Mouse (Mus musculus) megakaryocyte, adult 5-6 weeks (primary cell): ENCODE results near the gene Auts2. TPM values are rescaled to one million over a fixed set of nuclear protein-coding genes. Genes with fewer than 3 reads are reported as not detected.
"Not testable (repeated sequence)": the region's sequence is repeated elsewhere in the genome, so short reads cannot be mapped to it uniquely, and the experiment has no call there.

ENCODE experiments used
- ATAC-seq: 2 replicates; pipeline ENCODE4 v1.8.0; 2016; ENCODE audit warnings: mild to moderate bottlenecking, inconsistent platforms; ENCODE audit not compliant: poor library complexity, severe bottlenecking
- total RNA-seq, 2 experiments: library from RNA; stranded (forward) in 1 of 2; stranded (reverse) in 1 of 2; fragments of 153-499, 151-499 nt in 1 of 2; fragments of 221-1000, 200-1000 nt in 1 of 2; gene quantifications; 2 replicates each; pipeline versions ENCODE4 v1.2.3 to v1.2.4; 2015 to 2017

Auts2 gene
- total RNA-seq (2015) (0.36 and 0.42 TPM in 2 replicates), total RNA-seq (2017) (0.04 and 1.1 TPM in 2 replicates)

DNA sequence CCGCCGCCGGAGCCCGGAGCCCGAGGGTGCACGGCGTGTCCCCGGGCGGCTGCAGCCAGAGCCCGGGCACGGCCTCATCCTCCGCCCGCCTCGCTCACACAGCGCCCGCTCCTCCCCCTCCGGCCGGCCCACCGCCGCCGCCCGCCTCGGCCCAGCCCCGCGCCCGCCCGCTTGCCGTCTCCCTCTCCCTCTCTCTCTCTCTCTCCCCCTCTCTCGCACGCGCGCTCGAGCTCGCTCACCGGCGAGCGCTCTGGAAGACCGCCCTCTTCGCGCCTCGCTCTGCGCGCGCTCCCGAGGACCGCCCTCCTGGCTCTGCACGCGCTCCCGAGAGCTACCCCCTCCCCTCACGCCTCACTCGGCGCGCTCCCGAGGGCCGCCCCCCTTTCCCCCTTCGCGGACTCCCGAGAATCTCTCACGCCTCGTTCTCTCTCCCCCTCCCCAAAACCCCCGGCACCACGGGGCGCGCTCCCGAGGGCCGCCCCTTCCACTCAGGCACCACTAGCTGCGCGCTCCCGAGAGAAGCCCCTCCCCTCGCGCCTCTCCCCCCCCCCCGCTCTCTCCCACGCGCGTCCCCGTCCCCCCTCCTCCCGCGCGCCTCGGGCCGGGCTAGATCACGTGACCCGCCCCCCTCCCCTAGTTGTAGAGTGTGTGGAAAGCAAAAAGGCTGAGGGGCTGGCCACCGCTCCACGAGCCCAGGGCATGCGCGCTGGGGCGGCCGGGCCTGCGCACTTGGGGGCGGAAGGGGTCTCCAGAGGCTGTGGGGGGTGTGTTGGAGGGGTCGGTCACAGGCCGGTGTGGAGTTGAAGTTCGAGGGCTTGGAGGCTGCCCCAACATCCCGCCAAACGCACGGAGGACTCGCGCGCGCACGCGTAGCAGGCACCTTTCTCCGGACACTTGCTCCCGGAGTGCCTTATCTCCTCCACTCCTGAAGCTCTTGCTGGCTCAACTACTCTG, at the start of gene Auts2:
TSS of gene Auts2 (minus strand) at position 227 of the 954 bp plus-strand sequence.
- peak; percentile 57 for ATAC-seq

- no peak for ATAC-seq
These were observed 48.9 kb upstream of the Auts2 start for GRCm38 (mm10) chr5:132591721-132592695.

GRCm38 (mm10) chr5:132579774-132580173, 36.6 kb upstream of the Auts2 start:
- no peak for ATAC-seq

GRCm38 (mm10) chr5:132560771-132561170, 17.6 kb upstream of the Auts2 start:
- ATAC-seq, result not testable (repeated sequence)

DNA sequence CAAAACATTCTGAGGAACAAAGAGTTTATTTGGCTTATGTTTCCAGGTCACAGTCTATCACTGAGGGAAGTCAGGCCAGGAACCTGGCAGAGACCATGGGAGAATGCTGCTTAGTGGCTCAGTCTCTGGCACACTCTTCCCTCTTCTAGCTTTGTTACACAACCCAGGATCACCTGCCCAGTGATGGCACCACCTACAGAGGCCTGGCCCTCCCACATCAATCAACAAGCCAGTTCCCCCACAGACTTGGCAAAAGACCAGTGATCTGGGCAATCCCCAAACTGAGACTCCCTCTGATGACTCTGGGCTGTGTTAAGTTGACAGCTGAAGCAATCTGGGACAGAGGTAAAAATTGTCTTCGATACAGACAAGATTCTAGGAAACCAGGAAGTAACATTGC, 2.6 kb upstream of the Auts2 start:
- ATAC-seq, result no peak

DNA sequence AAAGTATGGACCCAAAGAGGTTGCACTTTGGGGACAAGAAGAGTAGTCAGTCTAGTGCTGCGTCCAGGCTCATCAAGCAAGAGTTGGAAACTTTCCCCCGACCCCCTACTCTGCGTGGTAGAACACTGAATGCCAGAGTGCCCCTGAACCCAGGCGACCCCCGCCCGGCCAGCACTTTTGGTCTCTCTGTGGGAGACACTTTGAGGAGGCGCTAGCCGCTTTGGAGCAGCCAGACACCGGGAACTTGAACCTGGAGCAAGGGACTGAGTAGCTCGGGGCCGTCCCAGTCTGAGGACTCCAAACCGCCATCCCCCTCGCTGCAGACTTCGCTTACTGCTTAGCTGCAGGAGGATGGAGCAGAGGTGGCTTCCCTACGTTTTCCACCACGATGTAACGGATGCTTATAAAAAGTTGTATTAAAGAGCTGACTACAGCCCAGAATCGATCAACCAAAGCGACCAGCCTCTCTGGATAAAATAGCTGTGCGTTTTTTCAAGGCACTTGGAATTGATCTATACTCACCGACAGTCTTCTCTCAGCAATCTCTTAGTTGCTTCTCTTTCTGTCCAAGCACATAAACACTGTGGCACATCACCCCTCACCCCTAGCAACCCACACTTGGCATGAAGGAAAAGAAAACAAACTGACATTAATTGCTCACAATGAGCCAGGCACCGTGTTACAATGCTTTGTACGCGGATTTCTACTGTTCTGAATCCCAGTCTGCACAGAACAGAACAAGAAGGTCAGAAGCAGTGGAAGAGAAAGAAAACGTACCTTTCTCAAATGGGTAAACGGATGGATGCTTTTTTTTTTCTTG, 1.2 kb upstream of the Auts2 start:
- ATAC-seq, result no peak

GRCm38 (mm10) chr5:132542381-132543020, 643 bp downstream of the Auts2 start:
- no peak for ATAC-seq

DNA sequence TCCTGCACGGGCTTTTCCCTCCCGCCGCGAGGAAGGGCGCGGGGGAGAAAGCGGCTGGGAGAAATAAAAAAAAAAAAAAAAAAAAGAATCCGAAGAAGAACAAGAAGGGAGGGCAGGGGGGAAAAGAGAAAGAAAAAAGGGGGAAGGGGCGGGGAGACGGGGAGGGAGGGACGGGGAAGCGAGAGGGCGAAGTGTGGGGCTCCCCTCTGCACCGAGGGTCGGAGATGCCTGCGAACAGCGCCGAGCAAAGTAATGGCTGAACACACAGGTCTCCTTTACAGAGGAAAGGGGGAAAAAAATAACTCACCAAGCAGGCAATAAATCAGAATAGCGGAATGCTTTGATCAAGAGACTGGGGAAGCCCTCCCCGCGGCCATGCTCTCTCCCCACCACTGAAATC, 1.2 kb downstream of the Auts2 start:
- no peak for ATAC-seq

DNA sequence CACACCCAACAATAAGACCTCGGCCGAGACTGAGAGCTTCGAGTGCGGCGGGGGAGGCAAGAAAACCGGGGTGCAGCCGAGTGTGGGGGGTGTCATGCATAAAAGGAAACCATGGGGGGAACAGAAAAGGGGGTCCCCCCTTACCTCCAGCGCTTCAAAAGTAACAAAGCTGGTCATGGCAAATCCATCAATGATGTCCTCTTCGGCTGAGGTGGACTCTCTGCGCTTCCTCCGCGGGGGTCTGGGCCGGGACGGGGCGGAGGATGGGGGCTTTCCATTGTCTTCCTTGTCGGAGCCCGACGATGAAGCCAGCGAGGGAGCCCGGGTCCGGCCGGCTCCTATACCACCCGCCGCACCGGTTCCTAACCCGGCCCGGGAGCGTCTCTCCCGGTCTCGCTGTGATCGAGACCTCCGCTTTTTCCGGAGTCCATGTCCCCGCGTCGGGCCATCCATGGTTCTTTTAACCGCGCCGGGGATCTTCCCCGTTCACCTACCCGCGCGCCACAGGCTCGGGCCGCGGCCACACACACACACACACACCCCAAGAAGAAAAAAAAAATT, 1.7 kb downstream of the Auts2 start:
- ATAC-seq, result no peak

DNA sequence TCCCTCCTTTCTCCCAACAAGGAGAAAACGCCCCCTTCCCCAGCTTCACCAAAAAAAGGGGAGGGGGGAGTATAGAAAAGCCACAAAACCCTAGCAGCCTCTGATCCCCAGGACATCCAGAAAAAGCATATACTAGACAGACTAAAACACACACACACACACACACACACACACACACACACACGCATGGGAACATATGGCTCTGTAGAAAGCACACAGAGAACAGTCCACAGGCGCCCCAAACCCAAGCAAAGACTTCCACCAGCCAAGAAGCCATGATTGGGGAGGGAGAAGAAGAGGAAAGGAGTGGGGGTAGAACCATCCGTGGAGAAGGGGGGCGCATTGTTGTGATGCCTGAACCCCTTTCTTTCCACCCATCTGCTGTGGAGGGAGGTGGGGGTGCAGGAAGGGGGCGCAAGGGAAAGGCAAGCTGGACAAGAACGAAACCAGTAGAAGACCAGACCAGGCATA, 2.3 kb downstream of the Auts2 start:
- ATAC-seq, result no peak

GRCm38 (mm10) chr5:132537475-132537874, 5.7 kb downstream of the Auts2 start:
- ATAC-seq, result no peak

DNA sequence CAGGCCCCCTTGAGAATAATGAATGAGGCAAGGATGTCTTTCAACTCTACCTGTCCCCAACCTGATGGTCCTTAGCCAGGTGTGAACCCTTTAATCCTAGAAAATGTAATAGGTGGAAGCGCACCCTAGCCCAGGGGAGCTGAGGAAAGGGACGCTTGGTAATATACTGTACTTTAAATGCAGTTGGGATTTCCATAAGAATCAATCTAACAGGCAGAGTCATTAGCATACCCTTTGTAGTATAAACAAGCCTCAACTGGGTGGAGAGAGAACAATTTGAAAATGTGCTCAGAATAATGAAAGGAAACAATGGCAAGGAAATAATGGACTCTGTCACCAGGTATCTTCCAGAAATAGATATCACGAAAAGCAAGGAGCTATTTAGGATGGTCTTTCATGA, 16.7 kb downstream of the Auts2 start:
- no peak for ATAC-seq

DNA sequence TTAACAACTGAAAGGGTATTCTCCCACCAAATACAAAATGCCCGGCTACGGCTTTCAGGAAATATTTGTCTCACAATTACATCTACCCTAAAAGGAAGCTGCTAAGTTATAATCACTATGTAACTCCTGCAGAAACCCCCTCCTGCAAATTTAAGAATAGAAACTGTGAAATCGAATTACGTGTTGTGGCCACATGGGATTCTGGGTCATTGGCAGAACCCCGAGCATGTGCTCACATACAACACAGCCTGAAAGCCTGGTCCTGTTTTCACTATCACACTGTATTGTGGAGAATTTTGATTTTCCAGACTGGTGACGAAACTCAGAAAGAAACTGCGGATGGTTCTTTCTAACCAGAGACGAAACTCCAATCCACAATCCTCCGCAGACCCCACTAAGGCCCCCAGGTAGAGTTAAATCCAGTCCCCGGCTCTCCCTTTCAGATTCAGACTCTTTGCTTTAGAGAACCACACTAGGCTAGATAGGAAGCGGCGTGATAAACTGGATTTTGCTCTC, 21.7 kb downstream of the Auts2 start:
- ATAC-seq, result no peak

DNA sequence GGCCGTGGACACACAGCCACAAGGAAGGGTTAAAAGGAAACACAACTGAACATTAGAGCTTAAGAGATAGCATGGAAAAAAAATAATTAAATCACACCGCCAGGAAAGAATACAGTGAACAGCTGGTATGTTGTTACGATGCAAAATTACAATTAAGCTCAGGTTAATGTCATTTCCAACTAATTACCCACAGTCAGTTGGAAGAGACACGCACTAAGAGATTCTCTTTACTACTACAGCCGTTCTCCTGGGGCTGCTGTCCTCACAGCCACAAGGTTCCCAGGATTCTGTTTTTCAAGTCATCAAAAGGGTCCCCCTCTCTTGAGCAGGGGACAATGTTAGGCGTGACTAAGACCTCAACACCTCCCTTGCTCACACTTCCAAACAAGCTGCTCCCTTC, 25.3 kb downstream of the Auts2 start:
- no peak for ATAC-seq

- ATAC-seq, result no peak
These were observed 28.6 kb downstream of the Auts2 start for GRCm38 (mm10) chr5:132514521-132514920.

GRCm38 (mm10) chr5:132513206-132513605, 29.9 kb downstream of the Auts2 start:
- no peak for ATAC-seq

DNA sequence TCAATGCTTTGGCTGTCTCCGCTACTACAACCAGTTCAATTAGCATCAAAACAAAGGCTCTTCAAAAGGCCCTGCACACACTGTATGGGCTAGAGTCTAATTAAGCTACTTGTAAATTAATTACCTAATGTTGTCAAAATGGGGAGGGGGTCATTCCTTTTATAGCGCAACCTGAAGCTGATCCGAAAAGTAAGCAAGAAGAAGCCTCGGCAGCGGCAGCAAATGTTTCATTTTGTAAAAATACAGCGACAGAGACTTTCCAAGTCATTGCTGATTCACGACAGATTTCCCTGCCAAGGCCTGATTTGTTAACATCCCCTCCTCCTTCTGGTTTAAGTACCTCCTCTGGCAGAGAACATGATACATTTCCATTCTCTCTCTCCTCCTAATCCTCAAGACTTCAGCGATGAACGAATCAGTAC, 33.7 kb downstream of the Auts2 start:
- ATAC-seq, result no peak

- ATAC-seq, result no peak
These were observed 38.3 kb downstream of the Auts2 start for GRCm38 (mm10) chr5:132504893-132505292.

GRCm38 (mm10) chr5:132503431-132503830, 39.7 kb downstream of the Auts2 start:
- ATAC-seq, result peak; percentile 54; the same call in 1 of the 2 replicates
